9 mouse cellular contexts compared by ENCODE assay signal in the genomic region with DNA sequence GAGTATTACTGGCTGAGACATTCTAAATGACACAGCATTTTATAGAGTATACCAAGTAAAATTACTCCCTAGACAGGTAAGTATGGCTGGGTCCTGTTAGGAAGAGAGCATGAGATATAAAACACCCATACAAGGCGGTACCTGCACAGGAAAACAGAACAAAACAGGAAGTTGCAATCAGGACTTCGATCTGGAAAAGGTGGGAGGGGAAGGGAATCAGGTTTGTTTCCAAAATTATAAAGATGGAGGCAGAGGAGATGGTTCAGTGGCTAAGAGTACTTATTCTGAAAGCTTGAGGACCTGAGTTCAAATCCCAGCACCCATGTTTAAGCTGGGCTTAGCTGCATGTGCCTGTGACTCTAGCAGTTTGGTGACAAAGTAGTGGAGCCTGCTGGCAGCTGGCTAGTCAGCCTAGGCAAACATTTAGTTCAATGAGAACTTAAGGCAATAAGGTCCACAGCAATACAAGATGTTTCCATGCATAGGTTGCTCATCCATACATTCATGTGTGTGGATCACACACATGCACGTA. TPM values are rescaled to one million over a fixed set of nuclear protein-coding genes. Genes with fewer than 3 reads are reported as not detected.
DNase-seq lines count a peak whose midpoint lies in the region; ATAC-seq and TF ChIP-seq lines count a peak whose summit lies in the region.
"Had no signal": no experiment of that assay in that cellular context is flagged by ENCODE, and none has a peak within 500 bp of the region (broad histone marks: within the 10 kb centered on the region; RNA-seq: fewer than 3 reads in every experiment).

No protein-coding gene starts in this region.

- no peaks in the 10 kb centered on the region; the same call in 1 of the 2 replicates for H3K36me3 ChIP-seq in intestine, embryonic 16.5 days (ENCODE audit: control insufficient read depth, insufficient read depth, low read length)
- peaks cover 37% of the 10 kb centered on the region for H3K36me3 ChIP-seq in myocyte (ENCODE audit: control insufficient read depth, insufficient read depth)

- peak overlapping the region; percentile 60 for H3K4me2 ChIP-seq in intestine, embryonic 16.5 days (ENCODE audit: low read depth, low read length)
- H3K4me2 ChIP-seq in myocyte (ENCODE audit: low read depth), result peak overlapping the region; percentile 66

- ATAC-seq in intestine, embryonic 16.5 days, result no peak

- no peaks in the 10 kb centered on the region for H3K27me3 ChIP-seq in intestine, embryonic 16.5 days (replicated peaks; ENCODE audit: control insufficient read depth, insufficient read depth, low read length)
- H3K27me3 ChIP-seq in myocyte (ENCODE audit: control insufficient read depth, insufficient read depth, insufficient read length), result no peaks in the 10 kb centered on the region

- no peak for TF ChIP-seq CTCF in layer of hippocampus, adult 2 months (conservative IDR thresholded peaks at IDR 0.05)
- no peak for TF ChIP-seq CTCF in embryonic fibroblast, embryonic 13.5 days (IDR thresholded peaks at IDR 0.05; ENCODE audit: borderline replicate concordance, insufficient read depth, low read length)

- H3K4me1 ChIP-seq in embryonic fibroblast, embryonic 13.5 days (ENCODE audit: control insufficient read depth, insufficient read depth, low read length), result peaks cover 15% of the 10 kb centered on the region; the same call in 1 of the 2 replicates
- peaks cover 17% of the 10 kb centered on the region for H3K4me1 ChIP-seq in intestine, embryonic 16.5 days (ENCODE audit: control insufficient read depth, insufficient read depth, low read length)

- no peaks in the 10 kb centered on the region for H3K9me3 ChIP-seq in intestine, embryonic 16.5 days (ENCODE audit: control insufficient read depth, low read length)

- H3ac ChIP-seq in myocyte (ENCODE audit: control insufficient read depth, insufficient read length), result no peak overlapping the region

- no peak overlapping the region for H3K27ac ChIP-seq in layer of hippocampus, adult 2 months
- no peak overlapping the region; the same call in 1 of the 2 replicates for H3K27ac ChIP-seq in embryonic fibroblast, embryonic 13.5 days (ENCODE audit: insufficient read depth, low read length)
- no peak overlapping the region for H3K27ac ChIP-seq in intestine, embryonic 16.5 days (ENCODE audit: low read length)

- no peak for DNase-seq in layer of hippocampus, adult 2 months (ENCODE audit: low spot score in 2 of 2)
- no peak for DNase-seq in layer of hippocampus, postnatal 36 days
- no peak for DNase-seq in thymus, adult 18-20 months
- DNase-seq in adrenal gland, adult 18-20 months (ENCODE audit: low spot score in 2 of 2), result no peak
- no peak for DNase-seq in MN1 (ENCODE audit: low spot score)
- DNase-seq: thymus, postnatal 4 days had no signal

- 0 out of 2 replicates have a peak, but pooled peaks have one; percentile 33 for TF ChIP-seq POLR2A in embryonic fibroblast, embryonic 13.5 days (IDR thresholded peaks at IDR 0.05; ENCODE audit: low read depth, low read length)
- TF ChIP-seq POLR2A in myocyte (IDR thresholded peaks at IDR 0.05; ENCODE audit: insufficient read length, low read depth), result no peak

- peaks cover 32% of the 10 kb centered on the region for H3K79me2 ChIP-seq in myocyte (ENCODE audit: control insufficient read depth, insufficient read depth)

- H3K4me3 ChIP-seq in layer of hippocampus, adult 2 months, result peak overlapping the region; percentile 79
- H3K4me3 ChIP-seq in embryonic fibroblast, embryonic 13.5 days (ENCODE audit: insufficient read depth, low read length), result no peak overlapping the region
- peak overlapping the region; percentile 84; the same call in 1 of the 2 replicates for H3K4me3 ChIP-seq in intestine, embryonic 16.5 days (ENCODE audit: low read length)
- H3K4me3 ChIP-seq in myocyte, result peak overlapping the region; percentile 60

- WGBS in intestine, embryonic 16.5 days, result 75% methylated on average over 3 of the region's 3 CpGs

- no peak overlapping the region for H3K9ac ChIP-seq in intestine, embryonic 16.5 days (ENCODE audit: low read depth, low read length)

TF ChIP-seq in myocyte, 11 proteins besides CTCF, POLR2A, EP300 and RAD21:
- TF ChIP-seq E2F4 (IDR thresholded peaks at IDR 0.05; ENCODE audit: insufficient read depth) (no peak), MYOD1 (IDR thresholded peaks at IDR 0.05; ENCODE audit: control insufficient read depth in 1 of 3, insufficient read length in 2 of 3, low read depth in 2 of 3) (no peak), POLR2AphosphoS2 (IDR thresholded peaks at IDR 0.05; ENCODE audit: insufficient read length, low read depth) (no peak), TCF3 (IDR thresholded peaks at IDR 0.05; ENCODE audit: insufficient read length, low read depth) (no peak), USF1 (IDR thresholded peaks at IDR 0.05; ENCODE audit: low read depth) (no peak), MAX (IDR thresholded peaks at IDR 0.05; ENCODE audit: low read depth) (no peak), REST (IDR thresholded peaks at IDR 0.05; ENCODE audit: insufficient read depth, insufficient read length) (no peak)
TF ChIP-seq in myocyte: peak in this region for 0.

RNA-seq across cellular contexts. Expression of gene Hint1, which starts 1.8 kb away (rescaled TPM):
- 100 to 1,000 TPM; 252 to 273 TPM for total RNA-seq in layer of hippocampus, adult 2 months (2021)
- 100 to 1,000 TPM; 264 to 281 TPM for total RNA-seq in layer of hippocampus, postnatal 36 days (2021)
- polyA plus RNA-seq in embryonic fibroblast, embryonic 13.5 days (2011; ENCODE audit: insufficient read length, low read depth, missing spikeins), result 330 and 372 TPM in 2 replicates
- 674 and 732 TPM in 2 replicates for polyA plus RNA-seq in intestine, embryonic 16.5 days (2015; fragmentation: Nextera tagmentation; extraction: Ambion mirVana)
- polyA plus RNA-seq in myocyte (2012; fragmentation: generic; extraction: Trizol), result 860 TPM
- total RNA-seq in adrenal gland, adult 18-20 months (2021), result 100 to 1,000 TPM; 347 to 382 TPM

RNA-seq across cellular contexts. Expression of gene Lyrm7, which starts 7.3 kb away (rescaled TPM):
- 10 to 100 TPM; 28.7 to 30.9 TPM for total RNA-seq in layer of hippocampus, adult 2 months (2021)
- total RNA-seq in layer of hippocampus, postnatal 36 days (2021), result 10 to 100 TPM; 27.9 to 30.8 TPM
- polyA plus RNA-seq in embryonic fibroblast, embryonic 13.5 days (2011; ENCODE audit: insufficient read length, low read depth, missing spikeins), result 8.7 and 15.9 TPM in 2 replicates
- 9.7 and 12.7 TPM in 2 replicates for polyA plus RNA-seq in intestine, embryonic 16.5 days (2015; fragmentation: Nextera tagmentation; extraction: Ambion mirVana)
- 2.2 TPM for polyA plus RNA-seq in myocyte (2012; fragmentation: generic; extraction: Trizol)
- total RNA-seq in adrenal gland, adult 18-20 months (2021), result 10 to 100 TPM in 1 of 2 experiments, 1 to 10 TPM in 1; 8.4 to 22.2 TPM

RNA-seq across cellular contexts. Expression of gene Gpx3, which starts 34.3 kb away (rescaled TPM):
- 1 to 10 TPM; 3.9 to 4.0 TPM for total RNA-seq in layer of hippocampus, adult 2 months (2021)
- total RNA-seq in layer of hippocampus, postnatal 36 days (2021), result 1 to 10 TPM; 3.4 to 4.6 TPM
- 58.7 and 65.8 TPM in 2 replicates for polyA plus RNA-seq in embryonic fibroblast, embryonic 13.5 days (2011; ENCODE audit: insufficient read length, low read depth, missing spikeins)
- 511 and 784 TPM in 2 replicates for polyA plus RNA-seq in intestine, embryonic 16.5 days (2015; fragmentation: Nextera tagmentation; extraction: Ambion mirVana)
- 9.4 TPM for polyA plus RNA-seq in myocyte (2012; fragmentation: generic; extraction: Trizol)
- 100 to 1,000 TPM; 218 to 375 TPM for total RNA-seq in adrenal gland, adult 18-20 months (2021)

Comparison
In these comparisons a context has a peak if more than half of its experiments do, and no peak if none do; other contexts are left out.
1. RNA of gene Gpx3, which starts 34.3 kb away (total RNA-seq): 218 to 375 TPM in adrenal gland, adult 18-20 months; 3.4 to 4.6 TPM in layer of hippocampus, postnatal 36 days and 3.9 to 4.0 TPM in layer of hippocampus, adult 2 months; every median in the first group is over 10 times any median in the second.